Mouse (Mus musculus) Patski (cell line): ENCODE results near the gene Tbc1d2b. TPM values are rescaled to one million over a fixed set of nuclear protein-coding genes. Genes with fewer than 3 reads are reported as not detected.

Experiments used
- ATAC-seq: fragments of 100-300 bp; one replicate; pipeline ENCODE4 v1.8.0; 2021
- CTCF ChIA-PET: fragments of 350-600 bp; sonication (Branson Sonifier 250); formaldehyde crosslinking; loops from one replicate; lab custom pipeline; 2022; ENCODE audit warnings: inconsistent platforms; lab: Charles Lee
- POLR2A ChIA-PET: fragments of 350-600 bp; sonication (Branson Sonifier 250); formaldehyde crosslinking; loops from one replicate; lab custom pipeline; 2022; ENCODE audit warnings: antibody characterized with exemption, inconsistent platforms; lab: Charles Lee
- DNase-seq: peaks from one replicate; pipeline ENCODE4 v3.0.0-alpha.2; 2011; ENCODE audit warnings: low read depth, low spot score
- H3K27me3 ChIP-seq: fragments of 371-371 bp; one replicate; pipeline ENCODE4 v1.5.1; 2021
- CTCF ChIP-seq: fragments of 100-300 bp; IDR thresholded peaks from one replicate; pipeline ENCODE4 v1.5.1; 2021
- in situ Hi-C: fragments of 300-500 bp; cut with MboI; formaldehyde crosslinking; loops from 3 replicates; pipeline ENCODE4 v1.11.1; 2018; ENCODE audit warnings: low pct_unique_long_range_greater_than_20kb, mixed read lengths
- polyA plus RNA-seq: library from polyadenylated mRNA; unstranded; gene quantifications from one replicate; pipeline ENCODE4 v1.2.3, GENCODE M21; 2021

Tbc1d2b gene
- polyA plus RNA-seq, 1 experiment from 2014 or later, result 11.8 TPM

DNA sequence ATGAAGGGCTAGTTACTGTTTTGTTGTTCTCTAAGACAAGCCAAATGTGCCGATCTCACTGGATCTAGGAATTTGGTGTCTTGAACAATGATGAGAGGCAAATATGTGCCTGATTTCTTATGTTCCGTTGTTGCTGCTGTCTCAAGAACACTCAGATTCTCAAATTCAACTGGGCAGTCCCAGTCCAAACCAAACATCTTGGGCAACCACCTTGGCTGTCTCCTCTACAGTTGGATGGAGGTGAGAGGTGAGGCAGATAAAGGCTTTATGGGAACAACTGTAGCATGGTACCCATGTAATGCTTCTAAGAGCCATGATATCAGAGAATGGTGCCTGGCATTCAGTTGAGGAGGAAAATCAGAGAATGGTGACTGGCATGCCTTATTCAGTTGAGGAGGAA, 17.4 kb downstream of the Tbc1d2b start:
- in situ Hi-C loops, result no loop called here
- ATAC-seq, result no peak

DNA sequence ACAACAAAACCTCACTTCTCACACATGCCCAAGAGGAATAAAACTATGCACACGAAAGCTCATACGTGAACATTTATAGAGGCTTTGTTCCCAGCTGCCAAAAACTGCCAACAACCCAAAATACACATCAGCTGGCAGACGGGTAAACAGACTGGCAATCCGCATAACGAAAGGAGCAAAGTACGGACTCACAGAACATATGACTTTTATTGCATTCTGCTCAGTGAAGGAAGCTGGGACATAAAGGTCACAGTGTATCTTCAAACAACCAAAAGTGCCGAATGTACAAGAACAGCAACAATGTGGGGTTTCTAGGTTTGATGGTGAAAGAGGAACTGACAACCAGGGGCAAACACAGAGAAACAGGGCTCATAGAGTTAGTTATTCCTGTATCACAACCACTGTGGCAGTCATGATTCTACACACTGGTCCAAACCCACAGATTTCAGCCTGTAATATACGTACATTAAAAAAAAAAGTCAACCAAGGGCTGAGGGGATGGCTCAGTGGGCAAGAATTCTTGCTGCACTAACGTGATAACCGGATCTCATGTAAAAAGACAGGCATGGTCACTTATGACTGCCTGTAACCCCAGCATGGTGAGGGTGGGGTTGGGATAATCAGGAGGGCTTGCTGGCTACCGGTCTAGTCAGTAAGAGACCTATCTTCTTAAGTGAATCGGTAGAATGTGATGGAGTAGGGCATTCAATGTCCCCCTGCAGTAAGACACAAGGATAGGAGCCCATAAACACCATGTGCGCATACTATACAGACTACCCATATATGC, 19.4 kb downstream of the Tbc1d2b start:
- CTCF ChIA-PET, result interaction anchor here (1.1 kb wide), 1 partner anchor 11 kb away, joined by 5 read pairs; no protein-coding TSS in a partner anchor
- POLR2A ChIA-PET, result no interaction called here
- ATAC-seq, result no peak
- in situ Hi-C loops, result no loop called here
- DNase-seq, result no peak
- no peaks in the 10 kb centered on the region for H3K27me3 ChIP-seq
- no peak for TF ChIP-seq CTCF

More for the DNA sequence above, 17.4 kb downstream of the Tbc1d2b start:
- DNase-seq, result no peak
- no peaks in the 10 kb centered on the region for H3K27me3 ChIP-seq
- POLR2A ChIA-PET, result no interaction called here
- CTCF ChIA-PET, result no interaction called here
- no peak for TF ChIP-seq CTCF

DNA sequence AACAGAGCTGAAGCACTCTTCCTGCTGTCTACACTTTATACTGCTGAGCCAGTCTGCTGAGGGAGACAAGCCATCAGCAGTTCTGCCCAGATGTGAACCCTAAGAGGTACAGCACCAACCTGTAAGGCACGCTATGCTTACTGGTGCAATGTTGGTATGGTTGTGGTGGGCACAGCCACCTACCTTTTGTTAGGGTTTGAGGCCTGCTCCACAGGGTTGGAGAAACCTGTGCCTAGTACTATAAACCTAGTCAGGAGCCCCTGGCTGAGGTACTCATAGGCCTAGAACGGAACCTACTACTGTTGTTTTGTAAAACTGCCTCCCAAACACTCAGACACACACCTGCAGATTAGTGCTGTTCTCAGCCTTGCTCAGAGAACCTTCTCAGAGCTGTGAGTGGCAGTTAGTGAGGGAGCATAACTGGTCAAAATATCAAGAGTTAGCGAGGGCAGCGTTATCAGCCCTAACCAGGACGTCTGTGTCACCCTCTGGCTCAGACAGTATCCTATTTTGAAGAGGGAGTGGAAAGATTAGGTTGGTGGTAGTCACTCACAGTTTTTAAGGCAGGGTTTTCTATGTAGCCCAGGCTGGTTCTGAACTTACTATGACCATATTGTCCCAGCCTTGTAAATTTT, 20.3 kb downstream of the Tbc1d2b start:
- H3K27me3 ChIP-seq, result no peaks in the 10 kb centered on the region
- ChIA-PET CTCF (interaction anchor here (1.1 kb wide), 1 partner anchor 10 kb away, joined by 5 read pairs; no protein-coding TSS in a partner anchor), POLR2A (no interaction called here)
- in situ Hi-C loops, result no loop called here
- no peak for TF ChIP-seq CTCF
- no peak for ATAC-seq
- no peak for DNase-seq

DNA sequence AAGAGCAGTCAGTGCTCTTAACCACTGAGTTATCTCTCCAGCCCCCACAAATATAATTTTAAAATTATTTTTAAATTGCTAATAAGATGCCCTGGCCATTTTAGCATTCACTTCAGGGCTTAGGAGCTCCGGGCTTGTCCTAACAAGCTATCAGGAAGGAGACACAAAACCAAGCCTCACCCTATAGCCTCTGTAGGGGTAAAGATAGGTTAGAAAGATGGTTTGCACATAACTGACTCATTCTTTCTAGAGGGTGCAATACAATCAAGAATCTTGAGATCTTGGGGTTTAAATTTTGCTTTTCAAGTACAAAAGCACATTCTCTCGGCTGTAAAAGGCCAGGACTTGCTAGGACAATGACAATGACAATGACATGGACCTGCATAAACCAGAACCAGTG, 21.6 kb downstream of the Tbc1d2b start:
- ATAC-seq (no peak), DNase-seq (no peak)
- POLR2A ChIA-PET, result no interaction called here
- in situ Hi-C loops, result no loop called here
- no peaks in the 10 kb centered on the region for H3K27me3 ChIP-seq
- no peak for TF ChIP-seq CTCF
- CTCF ChIA-PET, result no interaction called here

DNA sequence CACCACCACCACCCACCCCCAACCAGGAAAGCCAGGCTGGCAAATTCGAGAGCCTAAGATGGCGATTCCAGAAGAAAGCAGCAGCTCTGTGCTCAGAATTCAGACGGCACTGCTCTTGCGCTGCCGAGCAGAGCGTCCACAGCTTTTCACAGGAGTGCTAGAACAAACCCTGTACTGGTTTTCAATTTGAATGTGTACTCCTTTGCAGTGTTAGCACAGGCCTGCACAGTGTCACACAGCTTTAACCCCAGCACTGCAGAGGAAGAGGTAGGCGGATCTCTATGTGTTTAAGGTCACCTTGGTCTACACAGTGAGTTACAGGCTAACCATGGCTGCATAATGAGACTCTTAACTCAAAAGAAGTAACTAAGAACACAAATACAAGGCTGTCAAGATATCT, 22.3 kb downstream of the Tbc1d2b start:
- in situ Hi-C loops, result no loop called here
- POLR2A ChIA-PET, result no interaction called here
- no peak for ATAC-seq
- H3K27me3 ChIP-seq, result no peaks in the 10 kb centered on the region
- no peak for DNase-seq
- CTCF ChIA-PET, result no interaction called here
- TF ChIP-seq CTCF, result no peak

DNA sequence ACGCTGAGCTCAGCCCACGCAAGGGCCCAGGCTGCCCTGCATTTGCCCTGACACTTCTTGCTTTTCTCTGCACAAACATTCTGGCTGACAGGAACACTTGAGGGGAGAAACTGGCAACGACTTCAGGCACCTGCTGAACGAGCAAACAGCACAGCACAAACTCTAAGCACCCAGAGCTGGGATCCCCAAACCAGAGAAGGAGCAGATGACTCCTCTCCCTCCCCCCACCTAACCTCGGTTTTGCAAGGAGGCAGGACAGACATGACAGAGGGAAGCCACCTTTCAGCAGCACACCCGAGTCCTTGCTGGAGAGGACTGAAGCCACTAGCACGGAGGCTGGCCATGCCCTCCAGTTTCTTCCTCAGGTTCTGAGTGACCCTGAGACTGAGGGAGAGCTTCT, 23.3 kb downstream of the Tbc1d2b start:
- ChIA-PET CTCF (no interaction called here), POLR2A (no interaction called here)
- H3K27me3 ChIP-seq, result no peaks in the 10 kb centered on the region
- DNase-seq, result no peak
- in situ Hi-C loops, result no loop called here
- TF ChIP-seq CTCF, result no peak
- ATAC-seq, result no peak

DNA sequence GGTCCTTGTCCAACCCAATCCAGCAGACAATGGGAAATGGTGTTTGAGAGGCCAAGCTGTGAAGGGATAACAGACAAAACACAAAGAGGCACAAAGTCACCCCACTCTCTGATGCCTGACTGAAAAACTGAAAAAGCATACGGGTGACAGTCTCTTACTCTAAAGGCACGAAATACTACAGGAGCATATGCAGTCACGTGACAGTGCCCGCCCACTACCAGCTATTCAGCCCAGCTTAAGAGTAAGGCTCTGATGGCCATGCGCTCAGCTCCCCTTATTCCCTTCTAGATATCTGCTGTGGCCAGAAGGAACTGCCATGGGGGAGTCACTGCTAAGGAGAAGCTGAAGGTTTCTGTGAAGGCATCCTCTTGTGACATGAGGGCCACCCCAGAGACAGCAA, 24.8 kb downstream of the Tbc1d2b start:
- H3K27me3 ChIP-seq, result no peaks in the 10 kb centered on the region
- no peak for TF ChIP-seq CTCF
- in situ Hi-C loops, result no loop called here
- ATAC-seq, result no peak
- no peak for DNase-seq
- POLR2A ChIA-PET, result no interaction called here
- CTCF ChIA-PET, result no interaction called here

DNA sequence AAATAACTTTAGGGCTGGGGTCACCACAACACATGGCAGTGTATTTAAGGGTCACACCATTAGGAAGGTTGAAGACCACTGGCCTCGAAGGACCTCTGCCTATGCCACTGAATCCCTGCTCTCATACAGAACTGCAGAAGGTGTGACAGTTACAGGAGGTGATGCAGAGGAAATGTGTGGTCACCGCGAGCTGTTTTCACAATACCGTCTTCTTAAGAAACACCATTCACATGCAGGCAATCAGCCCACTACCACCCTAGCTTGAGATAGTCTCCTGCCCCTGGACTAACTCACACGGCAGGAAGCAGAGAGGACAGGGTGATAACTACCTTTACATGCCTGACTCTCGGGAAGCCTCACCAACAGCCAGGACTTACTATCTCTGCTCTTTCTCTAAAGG, 25.4 kb downstream of the Tbc1d2b start:
- CTCF ChIA-PET, result no interaction called here
- in situ Hi-C loops, result no loop called here
- no peaks in the 10 kb centered on the region for H3K27me3 ChIP-seq
- POLR2A ChIA-PET, result no interaction called here
- TF ChIP-seq CTCF, result no peak
- ATAC-seq (no peak), DNase-seq (no peak)

DNA sequence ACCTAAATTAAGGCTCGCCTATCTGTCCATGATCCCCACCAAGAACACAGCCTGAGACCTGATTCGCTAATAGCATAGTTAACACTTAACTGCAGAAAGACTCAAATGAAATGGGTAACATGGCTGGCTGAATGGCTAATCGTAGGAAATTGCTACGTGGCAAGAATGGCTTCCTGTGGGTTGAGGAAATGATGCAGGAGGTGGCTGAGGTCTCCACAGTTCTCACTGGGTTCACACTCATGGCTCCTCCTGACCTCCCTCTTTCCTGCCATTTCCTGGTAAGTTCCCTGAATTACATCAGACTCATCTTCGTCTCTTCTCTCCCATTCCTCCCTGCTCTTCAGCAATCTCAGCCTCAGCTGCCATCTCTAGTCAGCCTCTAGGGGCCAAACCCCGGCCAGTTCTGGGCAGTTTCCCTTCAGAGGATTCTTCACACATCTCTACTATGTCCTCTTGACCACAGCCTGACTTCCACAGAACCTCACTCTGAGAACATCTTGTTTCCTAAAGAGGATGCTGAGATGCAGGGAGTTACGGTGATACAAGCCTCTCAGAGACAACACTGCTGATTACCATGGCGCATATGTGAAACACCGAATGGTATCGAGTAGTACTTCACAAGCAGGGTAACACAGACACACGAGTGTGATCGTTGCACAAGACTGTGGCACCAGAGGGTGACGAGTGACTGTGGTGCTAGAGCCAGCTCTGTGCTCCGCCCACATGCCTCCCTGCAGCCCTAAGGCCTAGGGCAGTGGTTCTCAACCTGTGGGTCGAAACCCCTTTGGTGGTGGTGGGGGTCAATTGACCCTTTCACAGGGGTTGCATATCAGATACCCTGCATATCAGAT, 26.1 kb downstream of the Tbc1d2b start:
- CTCF ChIA-PET, result no interaction called here
- no peak for ATAC-seq

DNA sequence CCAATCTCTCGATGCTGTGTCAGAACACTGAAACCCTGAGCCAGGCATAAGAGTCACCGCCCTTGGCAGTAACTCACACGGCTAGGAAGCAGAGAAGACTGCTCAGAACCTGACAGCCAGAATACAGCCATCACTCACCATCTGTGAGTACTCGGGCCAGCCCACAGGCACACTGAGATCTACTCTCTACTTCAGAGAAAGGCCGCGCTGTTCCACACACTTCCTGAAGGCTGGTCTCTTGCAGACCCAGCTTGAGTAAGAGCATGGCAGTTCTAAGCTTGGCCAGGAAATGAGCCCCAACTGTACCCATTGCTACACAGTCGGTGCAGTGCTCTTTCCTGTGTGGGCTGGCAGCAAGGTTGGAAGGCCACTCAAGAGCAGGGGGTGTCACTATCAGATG, 27.7 kb downstream of the Tbc1d2b start:
- no peaks in the 10 kb centered on the region for H3K27me3 ChIP-seq
- ChIA-PET POLR2A (no interaction called here), CTCF (interaction anchor here (0.7 to 1.1 kb wide), 3 partner anchors 10 to 215 kb away, joined by 3 to 4 read pairs (median 3); no protein-coding TSS in a partner anchor)
- DNase-seq (no peak), ATAC-seq (no peak)
- in situ Hi-C loops, result no loop called here
- TF ChIP-seq CTCF, result no peak

More for the DNA sequence above, 26.1 kb downstream of the Tbc1d2b start:
- in situ Hi-C loops, result no loop called here
- DNase-seq, result no peak
- POLR2A ChIA-PET, result no interaction called here
- no peaks in the 10 kb centered on the region for H3K27me3 ChIP-seq
- TF ChIP-seq CTCF, result no peak

DNA sequence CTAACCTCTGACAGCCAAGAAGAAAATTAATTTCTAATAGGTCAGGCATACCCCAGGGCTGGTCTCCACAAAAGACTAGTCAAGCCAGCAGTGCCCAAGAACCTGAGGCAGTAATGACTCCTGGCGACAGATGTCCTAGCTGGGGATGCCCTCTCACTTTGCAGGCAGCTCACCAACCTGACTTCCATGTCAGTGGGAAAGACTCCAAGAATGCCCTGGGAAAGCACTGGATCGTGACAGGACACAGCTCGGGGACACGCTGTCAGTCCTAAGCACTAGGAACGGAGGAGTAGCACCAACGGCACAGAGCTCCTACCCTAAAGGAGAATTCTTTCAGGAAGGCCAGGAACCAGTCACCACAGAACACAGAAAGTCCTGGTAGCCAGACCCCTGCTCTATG, 28.3 kb downstream of the Tbc1d2b start:
- CTCF ChIA-PET, result interaction anchor here (1.1 to 1.3 kb wide), 3 partner anchors 9 to 36 kb away, joined by 3 to 4 read pairs (median 3); no protein-coding TSS in a partner anchor
- no peak for TF ChIP-seq CTCF
- ATAC-seq (no peak), DNase-seq (no peak)
- no peaks in the 10 kb centered on the region for H3K27me3 ChIP-seq
- in situ Hi-C loops, result no loop called here
- POLR2A ChIA-PET, result no interaction called here
